Mouse (Mus musculus): ENCODE measurements around the gene Etfb.

DNA sequence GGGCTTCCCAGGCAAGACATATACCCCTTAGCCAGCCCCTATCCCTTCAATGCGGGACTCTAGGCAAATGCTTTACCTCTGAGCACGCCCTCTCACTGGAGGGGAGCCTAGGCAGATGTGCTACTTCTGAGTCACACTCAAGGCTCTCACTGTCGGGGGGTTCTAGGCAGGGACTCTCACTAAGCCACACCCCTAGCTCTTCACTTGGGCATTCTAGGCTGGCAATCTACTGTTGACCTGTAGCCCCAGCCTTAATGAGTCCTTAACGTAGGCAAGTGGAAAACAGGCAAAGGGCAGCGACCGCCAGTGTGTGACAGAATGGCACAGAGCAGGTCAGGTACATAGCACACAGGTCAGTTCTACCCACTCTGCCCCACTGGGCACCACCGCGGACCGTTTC is 47.0 kb downstream of the Etfb start:
- TF ChIP-seq POLR2A (IDR thresholded peaks at IDR 0.05; ENCODE audit: control insufficient read depth, low read depth, low read length) (no peak), CTCF (IDR thresholded peaks at IDR 0.05; ENCODE audit: control insufficient read depth, insufficient read depth, insufficient replicate concordance, low read depth, low read length) (no peak)
